In the genomic region with DNA sequence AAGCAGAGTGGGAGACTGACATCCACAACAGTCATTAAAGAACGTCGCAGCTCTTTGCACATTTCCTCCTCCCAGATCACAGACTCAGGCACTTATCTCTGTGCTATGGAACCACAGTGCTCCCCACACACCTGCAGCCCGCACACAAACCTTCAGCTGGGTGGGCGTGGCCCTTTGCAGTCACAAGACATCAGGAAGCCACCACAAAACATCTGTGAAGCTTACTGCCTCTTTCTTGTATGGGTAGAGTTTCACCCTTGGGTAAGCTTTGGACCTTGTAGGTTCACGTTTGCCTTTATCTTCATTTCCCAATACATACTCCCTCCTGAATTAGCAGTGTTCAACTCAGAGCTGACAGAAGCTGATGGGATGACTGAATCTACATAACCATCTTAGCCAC, we compare ENCODE assay signal across 8 mouse cellular contexts.
A peak's percentile ranks its signal among the peaks of the same experiment; 100 is the strongest.
DNase-seq lines count a peak whose midpoint lies in the region; ATAC-seq and TF ChIP-seq lines count a peak whose summit lies in the region.
"Not testable (repeated sequence)": the region's sequence is repeated elsewhere in the genome, so short reads cannot be mapped to it uniquely, and the experiment has no call there.

No protein-coding gene starts in this region.

- H3K36me3 ChIP-seq in MEL (ENCODE audit: control insufficient read depth in 1 of 2, insufficient read depth in 2 of 2, low read length in 2 of 2); liver, embryonic 14.5 days (replicated peaks; ENCODE audit: control insufficient read depth, insufficient read depth, low read depth): not testable (repeated sequence)

- H3K27ac ChIP-seq in MEL (ENCODE audit: control insufficient read depth, low read depth, low read length); liver, embryonic 14.5 days: not testable (repeated sequence)

- TF ChIP-seq RAD21 in MEL (IDR thresholded peaks at IDR 0.05; ENCODE audit: low read depth, low read length): not testable (repeated sequence)

- peak; percentile 11 for DNase-seq in A20 (ENCODE audit: low read depth, low spot score)
- DNase-seq in MEL (ENCODE audit: low read depth, low spot score): peak; percentile 74
- DNase-seq in c-Kit-positive CD71-negative TER-119-negative erythroid progenitor cells, embryonic 14.5 days (ENCODE audit: low read depth): peak; percentile 77
- not testable (repeated sequence) for DNase-seq in liver, embryonic 14.5 days (ENCODE audit: low read depth in 3 of 3, low spot score in 3 of 3)
- peak; percentile 6 for DNase-seq in spleen, adult 12 weeks (ENCODE audit: low spot score)
- DNase-seq in thymus, postnatal 0 days (ENCODE audit: low spot score): peak; percentile 90
- DNase-seq in thymus, postnatal 4 days: peak; percentile 86

- not testable (repeated sequence) for H3K4me1 ChIP-seq in MEL (ENCODE audit: control insufficient read depth in 1 of 2, insufficient read depth in 2 of 2, low read length in 2 of 2)
- H3K4me1 ChIP-seq in liver, embryonic 14.5 days (replicated peaks; ENCODE audit: control insufficient read depth in 2 of 2, insufficient read depth in 2 of 2, low read length in 1 of 2): peaks cover 0 to 15% of the 10 kb centered on the region in 2 experiments; a peak in 2 of 4 replicates

- H3K9ac ChIP-seq in MEL (ENCODE audit: control insufficient read depth, low read depth, low read length, poor library complexity, severe bottlenecking); liver, embryonic 14.5 days (replicated peaks): not testable (repeated sequence)

- not testable (repeated sequence) for H3K27me3 ChIP-seq in MEL (ENCODE audit: control insufficient read depth in 1 of 2, insufficient read depth in 2 of 2, low read length in 2 of 2); liver, embryonic 14.5 days (ENCODE audit: control insufficient read depth, insufficient read depth, low read length)

- not testable (repeated sequence) for H3K79me2 ChIP-seq in MEL (ENCODE audit: control insufficient read depth, insufficient read depth, low read length, poor library complexity)

- H3K4me2 ChIP-seq in liver, embryonic 14.5 days (ENCODE audit: low read depth): not testable (repeated sequence)

- TF ChIP-seq CTCF in MEL (IDR thresholded peaks at IDR 0.05 in 2 of 3, conservative IDR thresholded peaks at IDR 0.05 in 1 of 3; ENCODE audit: control insufficient read depth in 1 of 3, insufficient read depth in 1 of 3, low read depth in 2 of 3, low read length in 3 of 3, poor library complexity in 1 of 3, severe bottlenecking in 1 of 3); liver, embryonic 14.5 days (IDR thresholded peaks at IDR 0.05; ENCODE audit: low read depth): not testable (repeated sequence)

- not testable (repeated sequence) for H3K9me3 ChIP-seq in MEL (replicated peaks; ENCODE audit: insufficient read depth, low read length); liver, embryonic 14.5 days (ENCODE audit: control insufficient read depth, low read length)

- TF ChIP-seq EP300 in MEL (IDR thresholded peaks at IDR 0.05; ENCODE audit: low read depth in 1 of 2, low read length in 2 of 2): 0 out of 4 replicates have a peak, but pooled peaks of 1 of the 2 experiments have one; percentile 4
- not testable (repeated sequence) for TF ChIP-seq EP300 in liver, embryonic 14.5 days (IDR thresholded peaks at IDR 0.05; ENCODE audit: low read depth)

- WGBS in liver, embryonic 14.5 days (ENCODE audit: insufficient replicate concordance): 13% methylated on average over 5 of the region's 5 CpGs

- TF ChIP-seq POLR2A in MEL (IDR thresholded peaks at IDR 0.05; ENCODE audit: control insufficient read depth in 1 of 2, insufficient read depth in 1 of 2, low read depth in 1 of 2, low read length in 2 of 2, poor library complexity in 1 of 2): not testable (repeated sequence)

- ATAC-seq in granulocyte monocyte progenitor cell, adult 5-6 weeks (replicated peaks; ENCODE audit: poor library complexity, severe bottlenecking): peak; percentile 48; the same call in 1 of the 2 replicates
- peak; percentile 62; the same call in 1 of the 2 replicates for ATAC-seq in liver, embryonic 14.5 days (ENCODE audit: insufficient read depth)

- H3K4me3 ChIP-seq in MEL (ENCODE audit: control insufficient read depth in 1 of 2, insufficient read depth in 1 of 2, low read depth in 2 of 2, low read length in 2 of 2); liver, embryonic 14.5 days (ENCODE audit: insufficient read depth in 1 of 2, low read depth in 2 of 2, low read length in 2 of 2): not testable (repeated sequence)

TF ChIP-seq in MEL, 35 proteins besides CTCF, POLR2A, EP300 and RAD21:
- peak; percentile 37; the same call in 1 of the 2 replicates for TF ChIP-seq ETS1 (IDR thresholded peaks at IDR 0.05; ENCODE audit: low read depth, low read length)
TF ChIP-seq in MEL: peak in this region for 1; not testable (repeated sequence) for 34.
